Mouse (Mus musculus) MEL (cell line): Measurements from ENCODE around the gene Zfyve9. TPM values are rescaled to one million over a fixed set of nuclear protein-coding genes. Genes with fewer than 3 reads are reported as not detected.

ENCODE experiments used
- DNase-seq: peaks from one replicate; pipeline ENCODE4 v3.0.0; 2011; ENCODE audit warnings: low read depth, low spot score
- H3K27ac ChIP-seq: 2 replicates; pipeline ENCODE4 v1.5.1; 2012; ENCODE audit warnings: low read depth, mild to moderate bottlenecking, control low read depth, low read length, moderate library complexity; ENCODE audit not compliant: control insufficient read depth
- H3K27me3 ChIP-seq, 2 experiments: fragments of 150-350 bp in 1 of 2; sonication (generic) in 1 of 2; 2 replicates each; pipeline ENCODE4 v1.6.1; 2012; ENCODE audit warnings: low read length in 2 of 2, mild to moderate bottlenecking in 2 of 2, improper control_type of control experiment in 1 of 2, moderate library complexity in 1 of 2; ENCODE audit not compliant: insufficient read depth in 2 of 2, control insufficient read depth in 1 of 2
- H3K36me3 ChIP-seq, 2 experiments: 2 replicates each; pipeline ENCODE4 v1.6.1; 2012 to 2014; ENCODE audit warnings: low read length in 2 of 2, improper control_type of control experiment in 1 of 2, inconsistent platforms in 1 of 2, mild to moderate bottlenecking in 1 of 2; ENCODE audit not compliant: insufficient read depth in 2 of 2, control insufficient read depth in 1 of 2
- H3K4me1 ChIP-seq, 2 experiments: fragments of 150-350 bp in 1 of 2; sonication (generic) in 1 of 2; 2 replicates each; pipeline ENCODE4 v1.6.1; 2012; ENCODE audit warnings: low read length in 2 of 2, improper control_type of control experiment in 1 of 2, mild to moderate bottlenecking in 1 of 2; ENCODE audit not compliant: insufficient read depth in 2 of 2, control insufficient read depth in 1 of 2
- H3K4me3 ChIP-seq, 2 experiments: fragments of 150-350 bp in 1 of 2; sonication (generic) in 1 of 2; 2 replicates each; pipeline ENCODE4 v1.5.1; 2012; ENCODE audit warnings: low read depth in 2 of 2, low read length in 2 of 2, mild to moderate bottlenecking in 2 of 2, moderate library complexity in 2 of 2, control low read depth in 1 of 2, improper control_type of control experiment in 1 of 2; ENCODE audit not compliant: control insufficient read depth in 1 of 2, insufficient read depth in 1 of 2
- H3K79me2 ChIP-seq: 2 replicates; pipeline ENCODE4 v1.6.1; 2012; ENCODE audit warnings: mild to moderate bottlenecking, low read length, moderate library complexity; ENCODE audit not compliant: control insufficient read depth, poor library complexity, insufficient read depth
- H3K9ac ChIP-seq: 2 replicates; pipeline ENCODE4 v1.6.1; 2012; ENCODE audit warnings: low read depth, mild to moderate bottlenecking, control low read depth, low read length, moderate library complexity; ENCODE audit not compliant: control insufficient read depth, poor library complexity, severe bottlenecking
- H3K9me3 ChIP-seq: fragments of 150-350 bp; sonication (generic); replicated peaks from 2 replicates; pipeline ENCODE4 v1.6.1; 2012; ENCODE audit warnings: mild to moderate bottlenecking, low read length, improper control_type of control experiment, moderate library complexity; ENCODE audit not compliant: insufficient read depth
- CHD1 ChIP-seq: IDR thresholded peaks from 2 replicates; pipeline ENCODE4 v1.6.1; 2012; ENCODE audit warnings: low read depth, mild to moderate bottlenecking, inconsistent platforms, low read length, improper control_type of control experiment
- CHD2 ChIP-seq: IDR thresholded peaks from 2 replicates; pipeline ENCODE4 v1.6.1; 2011; ENCODE audit warnings: low read length, improper control_type of control experiment
- CTCF ChIP-seq, 3 experiments: IDR thresholded peaks in 2 of 3; conservative IDR thresholded peaks in 1 of 3; 2 replicates each; pipeline ENCODE4 v1.5.1; 2011 to 2012; ENCODE audit warnings: low read length in 3 of 3, low read depth in 2 of 3, mild to moderate bottlenecking in 2 of 3, improper control_type of control experiment in 1 of 3, inconsistent platforms in 1 of 3, mixed read lengths in 1 of 3, moderate library complexity in 1 of 3; ENCODE audit not compliant: control insufficient read depth in 1 of 3, insufficient read depth in 1 of 3, poor library complexity in 1 of 3, severe bottlenecking in 1 of 3
- E2F4 ChIP-seq: IDR thresholded peaks from 2 replicates; pipeline ENCODE4 v1.6.1; 2011; ENCODE audit warnings: low read depth, low read length, improper control_type of control experiment, borderline replicate concordance
- ELF1 ChIP-seq: IDR thresholded peaks from 2 replicates; pipeline ENCODE4 v1.6.1; 2014; ENCODE audit warnings: low read depth, mild to moderate bottlenecking, inconsistent platforms, low read length, improper control_type of control experiment, moderate library complexity
- ETS1 ChIP-seq: IDR thresholded peaks from 2 replicates; pipeline ENCODE4 v1.6.1; 2012; ENCODE audit warnings: low read depth, mild to moderate bottlenecking, inconsistent platforms, low read length, improper control_type of control experiment, moderate library complexity
- GATA1 ChIP-seq: IDR thresholded peaks from 2 replicates; pipeline ENCODE4 v1.6.1; 2011; ENCODE audit warnings: low read depth, low read length, improper control_type of control experiment
- KAT2A ChIP-seq: conservative IDR thresholded peaks from 2 replicates; pipeline ENCODE4 v1.6.1; 2012; ENCODE audit warnings: low read depth, low read length, improper control_type of control experiment, inconsistent platforms
- MAFK ChIP-seq: IDR thresholded peaks from 2 replicates; pipeline ENCODE4 v1.6.1; 2011; ENCODE audit warnings: low read depth, mild to moderate bottlenecking, low read length, improper control_type of control experiment, borderline replicate concordance
- MEF2A ChIP-seq: IDR thresholded peaks from 2 replicates; pipeline ENCODE4 v1.6.1; 2014; ENCODE audit warnings: low read depth, mild to moderate bottlenecking, inconsistent platforms, low read length, improper control_type of control experiment; ENCODE audit not compliant: poor library complexity, insufficient replicate concordance, severe bottlenecking; ENCODE audit errors: extremely low read depth
- MXI1 ChIP-seq: IDR thresholded peaks from 2 replicates; pipeline ENCODE4 v1.6.1; 2011; ENCODE audit warnings: mild to moderate bottlenecking, low read depth, low read length, improper control_type of control experiment
- MYB ChIP-seq: IDR thresholded peaks from 2 replicates; pipeline ENCODE4 v1.6.1; 2011; ENCODE audit warnings: mild to moderate bottlenecking, low read depth, low read length, improper control_type of control experiment
- POLR2A ChIP-seq, 2 experiments: IDR thresholded peaks; 2 replicates each; pipeline ENCODE4 v1.6.1; 2011 to 2012; ENCODE audit warnings: low read length in 2 of 2, mild to moderate bottlenecking in 2 of 2, control low read depth in 1 of 2, improper control_type of control experiment in 1 of 2, low read depth in 1 of 2, moderate library complexity in 1 of 2; ENCODE audit not compliant: control insufficient read depth in 1 of 2, insufficient read depth in 1 of 2, poor library complexity in 1 of 2
- POLR2AphosphoS5 ChIP-seq: IDR thresholded peaks from 2 replicates; pipeline ENCODE4 v1.6.1; 2012; ENCODE audit warnings: low read depth, borderline replicate concordance, mild to moderate bottlenecking, inconsistent platforms, low read length, moderate library complexity, mixed read lengths
- SIN3A ChIP-seq: IDR thresholded peaks from 2 replicates; pipeline ENCODE4 v1.6.1; 2012; ENCODE audit warnings: low read length, improper control_type of control experiment, inconsistent platforms
- TBP ChIP-seq: IDR thresholded peaks from 2 replicates; pipeline ENCODE4 v1.8.0; 2011; ENCODE audit warnings: low read depth, low read length, improper control_type of control experiment
- TCF12 ChIP-seq: IDR thresholded peaks from 2 replicates; pipeline ENCODE4 v1.6.1; 2014; ENCODE audit warnings: low read depth, mild to moderate bottlenecking, inconsistent platforms, low read length, improper control_type of control experiment, moderate library complexity
- USF2 ChIP-seq, 2 experiments: IDR thresholded peaks; 2 replicates each; pipeline ENCODE4 v1.6.1; 2011 to 2012; ENCODE audit warnings: improper control_type of control experiment in 2 of 2, low read length in 2 of 2, borderline replicate concordance in 1 of 2, inconsistent platforms in 1 of 2, low read depth in 1 of 2, mild to moderate bottlenecking in 1 of 2; ENCODE audit not compliant: insufficient read depth in 1 of 2
- ZC3H11A ChIP-seq: IDR thresholded peaks from 2 replicates; pipeline ENCODE4 v1.6.1; 2012; ENCODE audit warnings: low read depth, mild to moderate bottlenecking, inconsistent platforms, low read length, improper control_type of control experiment
- ZKSCAN1 ChIP-seq: IDR thresholded peaks from 2 replicates; pipeline ENCODE4 v1.6.1; 2012; ENCODE audit warnings: low read depth, mild to moderate bottlenecking, inconsistent platforms, low read length, improper control_type of control experiment, moderate library complexity
- ZMIZ1 ChIP-seq: IDR thresholded peaks from 2 replicates; pipeline ENCODE4 v1.6.1; 2012; ENCODE audit warnings: low read depth, mild to moderate bottlenecking, inconsistent platforms, low read length, improper control_type of control experiment, moderate library complexity
- ZNF384 ChIP-seq: IDR thresholded peaks from 2 replicates; pipeline ENCODE4 v1.6.1; 2012; ENCODE audit warnings: low read depth, mild to moderate bottlenecking, inconsistent platforms, low read length, improper control_type of control experiment
- polyA plus RNA-seq, 2 experiments: library from polyadenylated mRNA; stranded (reverse) in 1 of 2; unstranded in 1 of 2; fragments of >175 nt in 1 of 2; fragments of >200 nt in 1 of 2; gene quantifications; 2 replicates each; pipeline versions ENCODE4 v1.2.1 to v1.2.4; 2012; ENCODE audit warnings: low replicate concordance in 2 of 2, low read depth in 1 of 2; ENCODE audit not compliant: insufficient read length in 2 of 2, insufficient read depth in 1 of 2, missing spikeins in 1 of 2
- total RNA-seq: library from RNA; depleted of rRNA; stranded (reverse); fragments of 300-350 nt; gene quantifications from 2 replicates; pipeline ENCODE4 v1.2.3, GENCODE M21; 2012

Zfyve9 gene
- total and polyA plus RNA-seq, 3 experiments, result 0.14 TPM; not detected in 2

DNA sequence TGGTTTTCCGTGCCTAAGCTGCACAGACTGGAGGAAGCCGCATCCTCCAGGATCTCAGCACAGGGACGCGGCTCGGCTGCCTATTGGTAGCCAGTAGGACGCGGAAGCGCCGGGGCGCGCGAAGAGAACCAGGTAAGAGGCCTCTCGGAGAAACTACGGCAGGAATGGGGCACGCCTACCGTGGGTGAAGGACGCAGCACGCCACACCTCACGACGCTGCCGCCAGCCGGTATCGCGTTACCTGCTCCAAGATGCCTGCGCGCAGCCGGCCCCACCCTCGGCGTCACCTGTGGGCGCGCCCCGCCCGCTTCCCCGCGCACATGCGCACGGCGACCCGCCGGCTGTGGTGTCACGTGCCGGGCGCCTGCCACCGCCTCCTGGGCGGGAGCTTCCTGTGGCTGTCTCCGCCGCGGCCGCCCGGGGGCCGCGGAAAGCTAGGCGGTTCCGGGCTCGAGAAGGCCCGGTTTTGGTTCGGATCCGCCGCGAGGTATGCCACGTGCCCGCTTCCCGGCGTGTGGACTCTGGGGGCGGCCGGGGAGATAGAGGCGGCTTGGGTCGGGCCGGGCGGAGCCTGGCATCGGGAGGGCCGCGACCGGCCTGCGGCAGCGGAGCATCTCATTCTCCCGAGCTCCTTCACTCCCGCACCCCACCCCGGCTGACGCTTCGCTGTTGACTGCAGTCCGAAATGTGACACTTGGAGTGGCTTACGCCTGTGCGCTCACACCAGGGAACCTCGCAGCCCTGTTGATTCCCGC is 160.8 kb downstream of the Zfyve9 start, which contains the start of gene Cc2d1b (continued):
- TF ChIP-seq MXI1 (peak; percentile 77; the same call in 1 of the 2 replicates), KAT2A (no peak; the same call in 1 of the 2 replicates), USF2 (IDR thresholded peaks at IDR 0.05; ENCODE audit: borderline replicate concordance in 1 of 2, insufficient read depth in 1 of 2, low read depth in 1 of 2, low read length in 2 of 2) (peak; percentile 60 to 91), SIN3A (peak; percentile 69), ZC3H11A (no peak)

DNA sequence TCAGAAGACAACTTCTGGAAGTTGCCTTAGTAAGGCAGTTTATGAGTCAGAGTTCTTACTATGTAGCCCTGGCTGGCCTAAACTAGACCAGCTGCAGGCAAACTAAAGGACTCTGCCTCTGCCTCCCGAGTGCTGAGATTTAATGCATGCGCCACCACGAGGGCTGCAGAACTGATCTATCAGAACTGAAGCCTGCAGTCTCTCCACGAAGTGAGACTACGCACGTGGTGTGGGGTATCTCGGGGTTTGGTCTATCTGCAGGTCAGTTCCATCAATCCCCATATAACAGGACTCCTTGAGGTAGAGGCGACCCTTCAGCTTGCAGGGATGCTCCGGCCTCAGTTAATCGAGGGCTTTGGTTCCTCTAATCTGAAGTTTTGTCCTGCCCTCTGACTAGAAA is 161.4 kb downstream of the Zfyve9 start:
- no peak for DNase-seq
- peak overlapping the region; percentile 92 for H3K9ac ChIP-seq
- H3K36me3 ChIP-seq, result peaks cover 7 to 11% of the 10 kb centered on the region in 2 experiments; a peak in 3 of 4 replicates

DNA sequence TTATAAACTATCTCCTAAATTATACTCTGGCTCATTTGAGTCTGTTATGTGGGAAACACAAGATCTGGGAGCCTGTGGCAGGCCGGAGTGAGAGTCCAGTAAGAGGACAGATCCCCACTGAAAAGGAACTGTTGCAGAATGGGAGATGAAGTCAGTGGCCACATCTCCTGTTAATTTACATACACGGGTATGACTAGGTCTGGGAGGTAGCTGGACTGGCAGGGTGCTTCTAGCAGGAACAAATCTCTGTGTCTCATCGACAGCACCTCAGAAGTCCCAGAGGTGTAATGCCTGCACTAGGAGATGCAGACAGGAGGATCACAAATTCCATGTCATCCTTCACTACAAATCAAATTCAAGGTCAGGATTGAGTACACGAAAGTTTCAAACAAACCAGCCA is 162.0 kb downstream of the Zfyve9 start:
- no peak overlapping the region; the same call in 1 of the 2 replicates for H3K9ac ChIP-seq
- TF ChIP-seq ZC3H11A, result no peak
- no peak for TF ChIP-seq TCF12
- no peak for TF ChIP-seq ELF1
- TF ChIP-seq POLR2A (IDR thresholded peaks at IDR 0.05; ENCODE audit: control insufficient read depth in 1 of 2, insufficient read depth in 1 of 2, low read depth in 1 of 2, low read length in 2 of 2, poor library complexity in 1 of 2), result no peak
- TF ChIP-seq MAFK, result no peak
- TF ChIP-seq MYB, result no peak
- no peak for TF ChIP-seq POLR2AphosphoS5
- TF ChIP-seq MXI1, result no peak
- TF ChIP-seq ZKSCAN1, result no peak
- TF ChIP-seq CHD1, result no peak
- no peak for DNase-seq

More for the DNA sequence above, 161.4 kb downstream of the Zfyve9 start:
- Histone ChIP-seq H3K79me2 (peaks cover 7% of the 10 kb centered on the region), H3K4me3 (peak overlapping the region; percentile 66 to 74), H3K9me3 (no peaks in the 10 kb centered on the region)
- TF ChIP-seq TCF12, result no peak
- TF ChIP-seq MEF2A, result no peak
- TF ChIP-seq MAFK, result no peak
- TF ChIP-seq MXI1, result no peak
- TF ChIP-seq CHD2, result no peak
- no peak for TF ChIP-seq ETS1
- no peak; the same call in 1 of the 2 replicates for TF ChIP-seq TBP
- no peak for TF ChIP-seq E2F4
- TF ChIP-seq KAT2A, result no peak
- no peak for TF ChIP-seq USF2 (IDR thresholded peaks at IDR 0.05; ENCODE audit: borderline replicate concordance in 1 of 2, insufficient read depth in 1 of 2, low read depth in 1 of 2, low read length in 2 of 2)
- no peak for TF ChIP-seq ZNF384
- no peak for TF ChIP-seq ZMIZ1
- no peak for TF ChIP-seq GATA1
- no peak for TF ChIP-seq CTCF (IDR thresholded peaks at IDR 0.05 in 2 of 3, conservative IDR thresholded peaks at IDR 0.05 in 1 of 3; ENCODE audit: control insufficient read depth in 1 of 3, insufficient read depth in 1 of 3, low read depth in 2 of 3, low read length in 3 of 3, poor library complexity in 1 of 3, severe bottlenecking in 1 of 3)
- TF ChIP-seq, all 39 proteins: peak for 0
- H3K27ac ChIP-seq, result peak overlapping the region; percentile 64
- H3K27me3 ChIP-seq, result no peaks in the 10 kb centered on the region
- peaks cover 0 to 17% of the 10 kb centered on the region in 2 experiments; a peak in 3 of 4 replicates for H3K4me1 ChIP-seq

More for the DNA sequence above, 162.0 kb downstream of the Zfyve9 start:
- Histone ChIP-seq H3K27me3 (no peaks in the 10 kb centered on the region), H3K4me3 (no peak overlapping the region), H3K4me1 (peaks cover 0 to 16% of the 10 kb centered on the region in 2 experiments; a peak in 3 of 4 replicates), H3K9me3 (no peaks in the 10 kb centered on the region), H3K36me3 (peaks cover 9 to 10% of the 10 kb centered on the region in 2 experiments; a peak in 3 of 4 replicates), H3K27ac (no peak overlapping the region), H3K79me2 (peaks cover 7% of the 10 kb centered on the region)
